31 mouse cellular contexts compared by ENCODE assay signal in the genomic region with DNA sequence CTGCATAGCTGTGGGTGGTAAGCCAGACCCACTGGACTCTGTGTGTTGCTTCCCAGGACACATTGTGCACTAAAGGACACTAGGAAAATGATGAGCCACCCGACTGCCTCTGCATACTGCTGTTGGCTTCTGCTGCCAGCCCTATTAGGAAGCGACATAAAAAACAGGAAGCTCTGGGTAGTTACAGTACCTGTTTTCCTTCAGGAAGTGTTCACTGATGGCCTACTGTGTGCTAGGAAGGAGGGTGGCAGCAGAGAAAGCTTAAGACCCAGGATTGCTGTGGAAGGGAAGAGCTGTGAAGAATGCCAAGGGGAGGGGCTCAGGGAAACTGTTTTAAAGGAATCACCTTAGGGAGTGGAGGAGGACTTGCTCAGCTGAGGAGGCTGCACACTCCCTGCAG.
"Had no signal": no experiment of that assay in that cellular context is flagged by ENCODE, and none has a peak within 500 bp of the region (broad histone marks: within the 10 kb centered on the region; RNA-seq: fewer than 3 reads in every experiment).

No protein-coding gene starts in this region.

- H3K9ac ChIP-seq: limb, embryonic 12.5 days; limb, embryonic 13.5 days; limb, embryonic 15.5 days; liver, embryonic 12.5 days; liver, embryonic 13.5 days; liver, embryonic 14.5 days; liver, embryonic 15.5 days; liver, postnatal 0 days; lung, embryonic 14.5 days; lung, embryonic 15.5 days; midbrain, embryonic 12.5 days; midbrain, embryonic 13.5 days; midbrain, embryonic 15.5 days had no signal

- H3K27ac ChIP-seq: limb, embryonic 10.5 days; limb, embryonic 12.5 days; limb, embryonic 13.5 days; limb, embryonic 15.5 days; liver, embryonic 12.5 days; liver, embryonic 13.5 days; liver, embryonic 14.5 days; liver, embryonic 15.5 days; lung, embryonic 15.5 days; macrophage; midbrain, embryonic 10.5 days; midbrain, embryonic 12.5 days; midbrain, embryonic 13.5 days; midbrain, embryonic 15.5 days had no signal

- H3K27me3 ChIP-seq: limb, embryonic 12.5 days; limb, embryonic 13.5 days; limb, embryonic 15.5 days; liver, embryonic 12.5 days; liver, embryonic 13.5 days; liver, embryonic 15.5 days; lung, embryonic 15.5 days; megakaryocyte, embryonic 14.5 days; midbrain, embryonic 12.5 days; midbrain, embryonic 13.5 days; midbrain, embryonic 15.5 days had no signal

- H3K4me1 ChIP-seq: midbrain, embryonic 13.5 days; midbrain, embryonic 15.5 days had no signal

- H3K4me3 ChIP-seq: limb, embryonic 10.5 days; limb, embryonic 12.5 days; limb, embryonic 13.5 days; limb, embryonic 15.5 days; liver, embryonic 12.5 days; liver, embryonic 13.5 days; liver, embryonic 15.5 days; lung, embryonic 15.5 days; megakaryocyte, embryonic 14.5 days; midbrain, embryonic 10.5 days; midbrain, embryonic 12.5 days; midbrain, embryonic 13.5 days; midbrain, embryonic 15.5 days; myocyte had no signal

- H3K4me2 ChIP-seq: limb, embryonic 12.5 days; limb, embryonic 13.5 days; limb, embryonic 15.5 days; liver, embryonic 11.5 days; liver, embryonic 12.5 days; liver, embryonic 13.5 days; liver, embryonic 15.5 days; lung, embryonic 14.5 days; lung, embryonic 15.5 days; midbrain, embryonic 11.5 days; midbrain, embryonic 12.5 days; midbrain, embryonic 13.5 days; midbrain, embryonic 15.5 days had no signal

- ATAC-seq: liver, embryonic 12.5 days; liver, postnatal 0 days; lung, postnatal 0 days; midbrain, embryonic 13.5 days; midbrain, embryonic 15.5 days; midbrain, embryonic 16.5 days had no signal

- H3K9me3 ChIP-seq: limb, embryonic 10.5 days; limb, embryonic 12.5 days; limb, embryonic 13.5 days; limb, embryonic 15.5 days; liver, embryonic 12.5 days; liver, embryonic 13.5 days; liver, embryonic 15.5 days; lung, embryonic 15.5 days; midbrain, embryonic 10.5 days; midbrain, embryonic 12.5 days; midbrain, embryonic 13.5 days; midbrain, embryonic 15.5 days had no signal

- DNase-seq: left cerebral cortex, postnatal 4 days; liver; liver, embryonic 13.5 days; liver, postnatal 0 days; lung, adult 18-20 months; lung, adult 2 months; lung, embryonic 14.5 days; lung, postnatal 10 days; lung, postnatal 14 days; lung, postnatal 36 days; lung, postnatal 4 days; midbrain, embryonic 14.5 days had no signal
